In the genomic region with DNA sequence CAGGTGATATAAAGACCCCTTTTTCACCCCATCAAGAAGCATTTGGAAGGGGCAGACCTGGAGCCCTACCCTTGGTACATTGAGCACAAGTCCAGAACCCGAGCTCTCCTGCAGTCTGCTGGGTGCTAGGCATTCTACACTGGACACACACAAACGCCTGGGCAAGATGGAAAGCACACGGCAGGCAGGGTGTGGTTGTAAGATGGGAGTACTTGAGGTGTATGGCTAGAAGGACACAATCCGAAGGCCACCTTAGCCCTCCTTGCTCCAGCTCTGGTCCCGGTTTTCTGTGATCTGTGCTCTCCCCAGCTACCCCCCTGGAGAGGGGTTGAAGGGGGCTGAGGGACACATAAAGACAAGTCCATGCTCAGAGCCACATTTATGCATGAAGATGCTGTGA, we compare ENCODE assay signal across 9 mouse cellular contexts. TPM values are rescaled to one million over a fixed set of nuclear protein-coding genes. Genes with fewer than 3 reads are reported as not detected.
DNase-seq lines count a peak whose midpoint lies in the region; ATAC-seq and TF ChIP-seq lines count a peak whose summit lies in the region.
"Had no signal": no experiment of that assay in that cellular context is flagged by ENCODE, and none has a peak within 500 bp of the region (broad histone marks: within the 10 kb centered on the region; RNA-seq: fewer than 3 reads in every experiment).

No protein-coding gene starts in this region.

- TF ChIP-seq CTCF in midbrain, postnatal 0 days (IDR thresholded peaks at IDR 0.05) = no peak

- no peaks in the 10 kb centered on the region for H3K9me3 ChIP-seq in kidney, embryonic 15.5 days (replicated peaks)
- H3K9me3 ChIP-seq in embryonic facial prominence, embryonic 13.5 days = no peaks in the 10 kb centered on the region
- H3K9me3 ChIP-seq in midbrain, postnatal 0 days (ENCODE audit: low read length) = no peaks in the 10 kb centered on the region

- 0 out of 2 replicates have a peak overlapping the region, but pooled peaks have one; percentile 4 for H3K27ac ChIP-seq in kidney, embryonic 15.5 days
- 0 out of 2 replicates have a peak overlapping the region, but pooled peaks have one; percentile 39 for H3K27ac ChIP-seq in embryonic facial prominence, embryonic 13.5 days
- H3K27ac ChIP-seq in midbrain, postnatal 0 days (ENCODE audit: low read depth, low read length) = peak overlapping the region; percentile 79

- H3K27me3 ChIP-seq in kidney, embryonic 15.5 days = peaks cover 53% of the 10 kb centered on the region
- H3K27me3 ChIP-seq in embryonic facial prominence, embryonic 13.5 days = peaks cover 23% of the 10 kb centered on the region
- no peaks in the 10 kb centered on the region for H3K27me3 ChIP-seq in midbrain, postnatal 0 days (ENCODE audit: insufficient read depth, low read length)

- WGBS in kidney, embryonic 15.5 days = 55% methylated on average over 5 of the region's 5 CpGs
- WGBS in embryonic facial prominence, embryonic 13.5 days = 60% methylated on average over 5 of the region's 5 CpGs
- 47% methylated on average over 5 of the region's 5 CpGs for WGBS in midbrain, postnatal 0 days

- no peaks in the 10 kb centered on the region for H3K36me3 ChIP-seq in kidney, embryonic 15.5 days
- H3K36me3 ChIP-seq in embryonic facial prominence, embryonic 13.5 days = peaks cover 3% of the 10 kb centered on the region; the same call in 1 of the 2 replicates
- H3K36me3 ChIP-seq in midbrain, postnatal 0 days (ENCODE audit: insufficient read depth, low read length) = no peaks in the 10 kb centered on the region
- H3K36me3 ChIP-seq: G1E had no signal

- DNase-seq in kidney, adult 18-20 months = no peak
- DNase-seq in induced T-regulatory cell, adult 2 months (ENCODE audit: low read depth) = peak; percentile 14
- DNase-seq in midbrain, postnatal 0 days (ENCODE audit: low spot score) = no peak
- no peak for DNase-seq in embryo, embryonic 9.5 days (ENCODE audit: extremely low spot score)
- no peak for DNase-seq in layer of hippocampus, postnatal 10 days (ENCODE audit: low spot score in 2 of 2)

- H3K9ac ChIP-seq in kidney, embryonic 15.5 days = peak overlapping the region; percentile 68
- H3K9ac ChIP-seq in embryonic facial prominence, embryonic 13.5 days = peak overlapping the region; percentile 87
- H3K9ac ChIP-seq in midbrain, postnatal 0 days (replicated peaks; ENCODE audit: low read length, poor library complexity, severe bottlenecking) = peak overlapping the region; percentile 98

- no peak for ATAC-seq in kidney, embryonic 15.5 days (replicated peaks; ENCODE audit: low FRiP score)
- no peak for ATAC-seq in embryonic facial prominence, embryonic 13.5 days (ENCODE audit: insufficient number of reproducible peaks, insufficient read depth, low FRiP score, low TSS enrichment, low read depth)
- ATAC-seq in midbrain, postnatal 0 days (ENCODE audit: low FRiP score) = peak; percentile 3
- ATAC-seq in granulocyte monocyte progenitor cell, adult 5-6 weeks (replicated peaks; ENCODE audit: poor library complexity, severe bottlenecking) = no peak

- peak overlapping the region; percentile 74 for H3K4me3 ChIP-seq in kidney, embryonic 15.5 days (replicated peaks)
- peak overlapping the region; percentile 82 for H3K4me3 ChIP-seq in embryonic facial prominence, embryonic 13.5 days
- H3K4me3 ChIP-seq in midbrain, postnatal 0 days (ENCODE audit: low read depth, low read length) = peak overlapping the region; percentile 90

- H3K4me1 ChIP-seq in kidney, embryonic 15.5 days = peaks cover 45% of the 10 kb centered on the region
- peaks cover 37% of the 10 kb centered on the region for H3K4me1 ChIP-seq in embryonic facial prominence, embryonic 13.5 days
- H3K4me1 ChIP-seq in midbrain, postnatal 0 days (ENCODE audit: insufficient read depth, low read length) = peaks cover 13% of the 10 kb centered on the region; the same call in 1 of the 2 replicates

- H3K4me2 ChIP-seq in kidney, embryonic 15.5 days = peak overlapping the region; percentile 95
- H3K4me2 ChIP-seq in embryonic facial prominence, embryonic 13.5 days = peak overlapping the region; percentile 86
- peak overlapping the region; percentile 92 for H3K4me2 ChIP-seq in midbrain, postnatal 0 days (ENCODE audit: low read depth, low read length, poor library complexity, severe bottlenecking)

RNA-seq across cellular contexts. Expression of a gene that starts 0.5 kb away (rescaled TPM):
- polyA plus RNA-seq in kidney, embryonic 15.5 days (2015; fragmentation: Nextera tagmentation; extraction: Ambion mirVana) = 16.3 and 17.1 TPM in 2 replicates
- polyA plus RNA-seq in embryonic facial prominence, embryonic 13.5 days (2015; fragmentation: Nextera tagmentation; extraction: Ambion mirVana) = 39.7 and 45.9 TPM in 2 replicates
- total RNA-seq in midbrain, postnatal 0 days (2014; rRNA removed) = 376 and 407 TPM in 2 replicates
- polyA plus RNA-seq in midbrain, postnatal 0 days (2015; fragmentation: Nextera tagmentation; extraction: Ambion mirVana) = 247 and 258 TPM in 2 replicates
- total RNA-seq in layer of hippocampus, postnatal 10 days (2021) = 100 to 1,000 TPM; 543 to 588 TPM
- not detected in 2 replicates for total RNA-seq in granulocyte monocyte progenitor cell, adult 5-6 weeks (2014; fragmentation: Nextera tagmentation)
- 1.8 and 2.6 TPM in 2 replicates for total RNA-seq in granulocyte monocyte progenitor cell, adult 5-6 weeks (2017)
- polyA plus RNA-seq: G1E had no signal

RNA-seq across cellular contexts. Expression of a gene that starts 4.1 kb away (rescaled TPM):
- 1.5 and 4.3 TPM in 2 replicates for polyA plus RNA-seq in kidney, embryonic 15.5 days (2015; fragmentation: Nextera tagmentation; extraction: Ambion mirVana)
- 4.5 and 7.4 TPM in 2 replicates for polyA plus RNA-seq in embryonic facial prominence, embryonic 13.5 days (2015; fragmentation: Nextera tagmentation; extraction: Ambion mirVana)
- 14.2 and 33.6 TPM in 2 replicates for total RNA-seq in midbrain, postnatal 0 days (2014; rRNA removed)
- 3.4 and 7.0 TPM in 2 replicates for polyA plus RNA-seq in midbrain, postnatal 0 days (2015; fragmentation: Nextera tagmentation; extraction: Ambion mirVana)
- 10 to 100 TPM; 84.8 to 98.2 TPM for total RNA-seq in layer of hippocampus, postnatal 10 days (2021)
- 1.9 TPM in 1 of 2 replicates, not detected in the other for total RNA-seq in granulocyte monocyte progenitor cell, adult 5-6 weeks (2014; fragmentation: Nextera tagmentation)
- not detected in 2 replicates for total RNA-seq in granulocyte monocyte progenitor cell, adult 5-6 weeks (2017)
- polyA plus RNA-seq: G1E had no signal

RNA-seq across cellular contexts. Expression of a gene that starts 8.1 kb away (rescaled TPM):
- polyA plus RNA-seq in kidney, embryonic 15.5 days (2015; fragmentation: Nextera tagmentation; extraction: Ambion mirVana) = 0.93 and 1.6 TPM in 2 replicates
- polyA plus RNA-seq in embryonic facial prominence, embryonic 13.5 days (2015; fragmentation: Nextera tagmentation; extraction: Ambion mirVana) = 2.2 and 3.2 TPM in 2 replicates
- total RNA-seq in midbrain, postnatal 0 days (2014; rRNA removed) = 28.6 and 39.4 TPM in 2 replicates
- polyA plus RNA-seq in midbrain, postnatal 0 days (2015; fragmentation: Nextera tagmentation; extraction: Ambion mirVana) = 11.6 and 11.9 TPM in 2 replicates
- 1 to 10 TPM; 4.9 to 5.4 TPM for total RNA-seq in layer of hippocampus, postnatal 10 days (2021)
- not detected in 2 replicates for total RNA-seq in granulocyte monocyte progenitor cell, adult 5-6 weeks (2014; fragmentation: Nextera tagmentation)
- total RNA-seq in granulocyte monocyte progenitor cell, adult 5-6 weeks (2017) = not detected in 2 replicates

RNA-seq across cellular contexts. Expression of a gene that starts 39.8 kb away (rescaled TPM):
- 0.28 and 0.40 TPM in 2 replicates for polyA plus RNA-seq in kidney, embryonic 15.5 days (2015; fragmentation: Nextera tagmentation; extraction: Ambion mirVana)
- polyA plus RNA-seq in embryonic facial prominence, embryonic 13.5 days (2015; fragmentation: Nextera tagmentation; extraction: Ambion mirVana) = 7.9 and 8.3 TPM in 2 replicates
- total RNA-seq in midbrain, postnatal 0 days (2014; rRNA removed) = 0.52 and 1.3 TPM in 2 replicates
- polyA plus RNA-seq in midbrain, postnatal 0 days (2015; fragmentation: Nextera tagmentation; extraction: Ambion mirVana) = 0.70 and 0.81 TPM in 2 replicates
- total RNA-seq in layer of hippocampus, postnatal 10 days (2021) = 1 to 10 TPM; 1.9 to 2.7 TPM
- total RNA-seq in granulocyte monocyte progenitor cell, adult 5-6 weeks (2014; fragmentation: Nextera tagmentation) = not detected in 2 replicates
- total RNA-seq in granulocyte monocyte progenitor cell, adult 5-6 weeks (2017) = not detected in 2 replicates
- polyA plus RNA-seq: G1E had no signal

Comparison
In these comparisons a context has a peak if more than half of its experiments do, and no peak if none do; other contexts are left out.
1. H3K27ac ChIP-seq: peak in every context shown above with its lines; median percentile 79 in midbrain, postnatal 0 days; 39 in embryonic facial prominence, embryonic 13.5 days; 4 in kidney, embryonic 15.5 days.
2. RNA of a gene that starts 0.5 kb away (total RNA-seq): 543 to 588 TPM in layer of hippocampus, postnatal 10 days and 376 to 407 TPM in midbrain, postnatal 0 days; 1.8 to 2.6 TPM in granulocyte monocyte progenitor cell, adult 5-6 weeks; every median in the first group is over 100 times any median in the second.
3. RNA of a gene that starts 8.1 kb away (total RNA-seq): 28.6 to 39.4 TPM in midbrain, postnatal 0 days and 4.9 to 5.4 TPM in layer of hippocampus, postnatal 10 days; not detected in granulocyte monocyte progenitor cell, adult 5-6 weeks; every median in the first group is over 4 times any median in the second.
4. Peak in every context shown above with its lines, with median percentiles within 50 percentile points of each other: H3K4me2 ChIP-seq, H3K4me3 ChIP-seq and H3K9ac ChIP-seq.